Mouse (Mus musculus): Measurements from ENCODE around the gene Hspb1.

Hspb1 gene

GRCm38 (mm10) chr5:135887675-135888102, at the start of gene Hspb1:
Hspb1 (plus strand) TSS chr5:135887919.
- DNase-seq, result no peak

- DNase-seq, result no peak
Measured at GRCm38 (mm10) chr5:135841651-135842050, 46.1 kb upstream of the Hspb1 start.

- no peak for DNase-seq
Measured at GRCm38 (mm10) chr5:135843418-135843817, 44.3 kb upstream of the Hspb1 start.

GRCm38 (mm10) chr5:135845676-135846320, 41.9 kb upstream of the Hspb1 start:
- DNase-seq, result no peak

GRCm38 (mm10) chr5:135847460-135847859, 40.3 kb upstream of the Hspb1 start:
- no peak for DNase-seq

- no peak for DNase-seq
Measured at GRCm38 (mm10) chr5:135847881-135848280, 39.8 kb upstream of the Hspb1 start.

GRCm38 (mm10) chr5:135851024-135851423, 36.7 kb upstream of the Hspb1 start:
- DNase-seq, result no peak

GRCm38 (mm10) chr5:135851481-135851880, 36.2 kb upstream of the Hspb1 start:
- DNase-seq, result no peak

- no peak for DNase-seq
Measured at GRCm38 (mm10) chr5:135852421-135852820, 35.3 kb upstream of the Hspb1 start.

GRCm38 (mm10) chr5:135853731-135854130, 34.0 kb upstream of the Hspb1 start:
- no peak for DNase-seq

GRCm38 (mm10) chr5:135855156-135855555, 32.6 kb upstream of the Hspb1 start:
- DNase-seq, result peak; percentile 83

GRCm38 (mm10) chr5:135866662-135867061, 21.1 kb upstream of the Hspb1 start:
- no peak for DNase-seq

GRCm38 (mm10) chr5:135867637-135868593, 19.8 kb upstream of the Hspb1 start:
- DNase-seq, result no peak

GRCm38 (mm10) chr5:135868653-135869052, 19.1 kb upstream of the Hspb1 start:
- DNase-seq, result no peak

GRCm38 (mm10) chr5:135869661-135870423, 17.9 kb upstream of the Hspb1 start:
- no peak for DNase-seq

- DNase-seq, result no peak
Measured at GRCm38 (mm10) chr5:135870505-135870904, 17.2 kb upstream of the Hspb1 start.

- DNase-seq, result no peak
Measured at GRCm38 (mm10) chr5:135872996-135873395, 14.7 kb upstream of the Hspb1 start.

- no peak for DNase-seq
Measured at GRCm38 (mm10) chr5:135873753-135874152, 14.0 kb upstream of the Hspb1 start.

GRCm38 (mm10) chr5:135877180-135877579, 10.5 kb upstream of the Hspb1 start:
- DNase-seq, result no peak

GRCm38 (mm10) chr5:135877831-135878231, 9.9 kb upstream of the Hspb1 start:
- DNase-seq, result peak; percentile 61

- no peak for DNase-seq
Measured at GRCm38 (mm10) chr5:135879449-135880158, 8.1 kb upstream of the Hspb1 start.

GRCm38 (mm10) chr5:135884641-135885040, 3.1 kb upstream of the Hspb1 start:
- no peak for DNase-seq
